Mouse (Mus musculus) MEL (cell line): ENCODE results near the gene Utf1. TPM values are rescaled to one million over a fixed set of nuclear protein-coding genes. Genes with fewer than 3 reads are reported as not detected.

Experiments
- DNase-seq: peaks from one replicate; pipeline ENCODE4 v3.0.0; 2011; ENCODE audit warnings: low read depth, low spot score
- H3K27ac ChIP-seq: 2 replicates; pipeline ENCODE4 v1.5.1; 2012; ENCODE audit warnings: low read depth, mild to moderate bottlenecking, control low read depth, low read length, moderate library complexity; ENCODE audit not compliant: control insufficient read depth
- H3K27me3 ChIP-seq, 2 experiments: fragments of 150-350 bp in 1 of 2; sonication (generic) in 1 of 2; 2 replicates each; pipeline ENCODE4 v1.6.1; 2012; ENCODE audit warnings: low read length in 2 of 2, mild to moderate bottlenecking in 2 of 2, improper control_type of control experiment in 1 of 2, moderate library complexity in 1 of 2; ENCODE audit not compliant: insufficient read depth in 2 of 2, control insufficient read depth in 1 of 2
- H3K36me3 ChIP-seq, 2 experiments: 2 replicates each; pipeline ENCODE4 v1.6.1; 2012 to 2014; ENCODE audit warnings: low read length in 2 of 2, improper control_type of control experiment in 1 of 2, inconsistent platforms in 1 of 2, mild to moderate bottlenecking in 1 of 2; ENCODE audit not compliant: insufficient read depth in 2 of 2, control insufficient read depth in 1 of 2
- H3K4me1 ChIP-seq, 2 experiments: fragments of 150-350 bp in 1 of 2; sonication (generic) in 1 of 2; 2 replicates each; pipeline ENCODE4 v1.6.1; 2012; ENCODE audit warnings: low read length in 2 of 2, improper control_type of control experiment in 1 of 2, mild to moderate bottlenecking in 1 of 2; ENCODE audit not compliant: insufficient read depth in 2 of 2, control insufficient read depth in 1 of 2
- H3K4me3 ChIP-seq, 2 experiments: fragments of 150-350 bp in 1 of 2; sonication (generic) in 1 of 2; 2 replicates each; pipeline ENCODE4 v1.5.1; 2012; ENCODE audit warnings: low read depth in 2 of 2, low read length in 2 of 2, mild to moderate bottlenecking in 2 of 2, moderate library complexity in 2 of 2, control low read depth in 1 of 2, improper control_type of control experiment in 1 of 2; ENCODE audit not compliant: control insufficient read depth in 1 of 2, insufficient read depth in 1 of 2
- H3K79me2 ChIP-seq: 2 replicates; pipeline ENCODE4 v1.6.1; 2012; ENCODE audit warnings: mild to moderate bottlenecking, low read length, moderate library complexity; ENCODE audit not compliant: control insufficient read depth, poor library complexity, insufficient read depth
- H3K9ac ChIP-seq: 2 replicates; pipeline ENCODE4 v1.6.1; 2012; ENCODE audit warnings: low read depth, mild to moderate bottlenecking, control low read depth, low read length, moderate library complexity; ENCODE audit not compliant: control insufficient read depth, poor library complexity, severe bottlenecking
- H3K9me3 ChIP-seq: fragments of 150-350 bp; sonication (generic); replicated peaks from 2 replicates; pipeline ENCODE4 v1.6.1; 2012; ENCODE audit warnings: mild to moderate bottlenecking, low read length, improper control_type of control experiment, moderate library complexity; ENCODE audit not compliant: insufficient read depth
- CHD1 ChIP-seq: IDR thresholded peaks from 2 replicates; pipeline ENCODE4 v1.6.1; 2012; ENCODE audit warnings: low read depth, mild to moderate bottlenecking, inconsistent platforms, low read length, improper control_type of control experiment
- CHD2 ChIP-seq: IDR thresholded peaks from 2 replicates; pipeline ENCODE4 v1.6.1; 2011; ENCODE audit warnings: low read length, improper control_type of control experiment
- CTCF ChIP-seq, 3 experiments: IDR thresholded peaks in 2 of 3; conservative IDR thresholded peaks in 1 of 3; 2 replicates each; pipeline ENCODE4 v1.5.1; 2011 to 2012; ENCODE audit warnings: low read length in 3 of 3, low read depth in 2 of 3, mild to moderate bottlenecking in 2 of 3, improper control_type of control experiment in 1 of 3, inconsistent platforms in 1 of 3, mixed read lengths in 1 of 3, moderate library complexity in 1 of 3; ENCODE audit not compliant: control insufficient read depth in 1 of 3, insufficient read depth in 1 of 3, poor library complexity in 1 of 3, severe bottlenecking in 1 of 3
- E2F4 ChIP-seq: IDR thresholded peaks from 2 replicates; pipeline ENCODE4 v1.6.1; 2011; ENCODE audit warnings: low read depth, low read length, improper control_type of control experiment, borderline replicate concordance
- EP300 ChIP-seq, 2 experiments: IDR thresholded peaks; 2 replicates each; pipeline ENCODE4 v1.6.1; 2011; ENCODE audit warnings: improper control_type of control experiment in 2 of 2, low read length in 2 of 2, low read depth in 1 of 2, mild to moderate bottlenecking in 1 of 2
- HCFC1 ChIP-seq: IDR thresholded peaks from 2 replicates; pipeline ENCODE4 v1.6.1; 2012; ENCODE audit warnings: low read depth, mild to moderate bottlenecking, inconsistent platforms, low read length, improper control_type of control experiment, moderate library complexity
- JUND ChIP-seq: IDR thresholded peaks from 2 replicates; pipeline ENCODE4 v1.6.1; 2011; ENCODE audit warnings: low read depth, mild to moderate bottlenecking, improper control_type of control experiment, low read length
- MAFK ChIP-seq: IDR thresholded peaks from 2 replicates; pipeline ENCODE4 v1.6.1; 2011; ENCODE audit warnings: low read depth, mild to moderate bottlenecking, low read length, improper control_type of control experiment, borderline replicate concordance
- MAX ChIP-seq: IDR thresholded peaks from 2 replicates; pipeline ENCODE4 v1.6.1; 2011; ENCODE audit warnings: low read length, improper control_type of control experiment
- MAZ ChIP-seq: IDR thresholded peaks from 2 replicates; pipeline ENCODE4 v1.6.1; 2012; ENCODE audit warnings: low read depth, mild to moderate bottlenecking, inconsistent platforms, low read length, improper control_type of control experiment
- MYB ChIP-seq: IDR thresholded peaks from 2 replicates; pipeline ENCODE4 v1.6.1; 2011; ENCODE audit warnings: mild to moderate bottlenecking, low read depth, low read length, improper control_type of control experiment
- POLR2AphosphoS2 ChIP-seq: IDR thresholded peaks from 2 replicates; pipeline ENCODE4 v1.6.1; 2011; ENCODE audit warnings: low read length, improper control_type of control experiment
- POLR2AphosphoS5 ChIP-seq: IDR thresholded peaks from 2 replicates; pipeline ENCODE4 v1.6.1; 2012; ENCODE audit warnings: low read depth, borderline replicate concordance, mild to moderate bottlenecking, inconsistent platforms, low read length, moderate library complexity, mixed read lengths
- SIN3A ChIP-seq: IDR thresholded peaks from 2 replicates; pipeline ENCODE4 v1.6.1; 2012; ENCODE audit warnings: low read length, improper control_type of control experiment, inconsistent platforms
- TAL1 ChIP-seq: IDR thresholded peaks from 2 replicates; pipeline ENCODE4 v1.6.1; 2012; ENCODE audit warnings: mild to moderate bottlenecking, inconsistent platforms, low read length, moderate library complexity, mixed read lengths
- UBTF ChIP-seq: IDR thresholded peaks from 2 replicates; pipeline ENCODE4 v1.6.1; 2012; ENCODE audit warnings: low read depth, mild to moderate bottlenecking, inconsistent platforms, low read length, improper control_type of control experiment, moderate library complexity, borderline replicate concordance; ENCODE audit not compliant: insufficient read depth
- ZC3H11A ChIP-seq: IDR thresholded peaks from 2 replicates; pipeline ENCODE4 v1.6.1; 2012; ENCODE audit warnings: low read depth, mild to moderate bottlenecking, inconsistent platforms, low read length, improper control_type of control experiment
- polyA plus RNA-seq, 2 experiments: library from polyadenylated mRNA; stranded (reverse) in 1 of 2; unstranded in 1 of 2; fragments of >175 nt in 1 of 2; fragments of >200 nt in 1 of 2; gene quantifications; 2 replicates each; pipeline versions ENCODE4 v1.2.1 to v1.2.4; 2012; ENCODE audit warnings: low replicate concordance in 2 of 2, low read depth in 1 of 2; ENCODE audit not compliant: insufficient read length in 2 of 2, insufficient read depth in 1 of 2, missing spikeins in 1 of 2
- total RNA-seq: library from RNA; depleted of rRNA; stranded (reverse); fragments of 300-350 nt; gene quantifications from 2 replicates; pipeline ENCODE4 v1.2.3, GENCODE M21; 2012

Gene Utf1
- total and polyA plus RNA-seq, 3 experiments, result not detected

- TF ChIP-seq MAZ, result no peak
- no peak for TF ChIP-seq TAL1
Measured at GRCm38 (mm10) chr7:139899505-139899904, 44.1 kb upstream of the Utf1 start (continued).

- H3K4me1 ChIP-seq, result no peaks in the 10 kb centered on the region
- no peak overlapping the region for H3K9ac ChIP-seq
- TF ChIP-seq JUND, result no peak
- TF ChIP-seq EP300 (IDR thresholded peaks at IDR 0.05; ENCODE audit: low read depth in 1 of 2, low read length in 2 of 2), result no peak
- H3K9me3 ChIP-seq, result no peaks in the 10 kb centered on the region
- H3K79me2 ChIP-seq, result no peaks in the 10 kb centered on the region
- H3K27me3 ChIP-seq, result no peaks in the 10 kb centered on the region
- H3K4me3 ChIP-seq, result no peak overlapping the region
- no peaks in the 10 kb centered on the region for H3K36me3 ChIP-seq
- no peak for DNase-seq
- H3K27ac ChIP-seq, result no peak overlapping the region
Measured at GRCm38 (mm10) chr7:139900456-139900855, 43.1 kb upstream of the Utf1 start.

GRCm38 (mm10) chr7:139900896-139901295 lies 42.7 kb upstream of the Utf1 start:
- no peaks in the 10 kb centered on the region for H3K27me3 ChIP-seq
- no peak for DNase-seq
- H3K9ac ChIP-seq, result no peak overlapping the region
- TF ChIP-seq MAX (no peak), MAFK (no peak), CTCF (IDR thresholded peaks at IDR 0.05 in 2 of 3, conservative IDR thresholded peaks at IDR 0.05 in 1 of 3; ENCODE audit: control insufficient read depth in 1 of 3, insufficient read depth in 1 of 3, low read depth in 2 of 3, low read length in 3 of 3, poor library complexity in 1 of 3, severe bottlenecking in 1 of 3) (no peak), E2F4 (no peak), ZC3H11A (no peak), POLR2AphosphoS5 (no peak)
- H3K4me1 ChIP-seq, result no peaks in the 10 kb centered on the region
- H3K4me3 ChIP-seq, result no peak overlapping the region
- H3K27ac ChIP-seq, result no peak overlapping the region
- no peaks in the 10 kb centered on the region for H3K9me3 ChIP-seq
- H3K79me2 ChIP-seq, result no peaks in the 10 kb centered on the region
- no peaks in the 10 kb centered on the region for H3K36me3 ChIP-seq

- Histone ChIP-seq H3K27ac (no peak overlapping the region), H3K4me3 (no peak overlapping the region), H3K79me2 (no peaks in the 10 kb centered on the region), H3K27me3 (no peaks in the 10 kb centered on the region), H3K36me3 (no peaks in the 10 kb centered on the region), H3K9ac (no peak overlapping the region), H3K4me1 (no peaks in the 10 kb centered on the region), H3K9me3 (no peaks in the 10 kb centered on the region)
- no peak for DNase-seq
- TF ChIP-seq UBTF, result no peak
- no peak for TF ChIP-seq CHD1
- TF ChIP-seq SIN3A, result no peak
- no peak for TF ChIP-seq MYB
- no peak for TF ChIP-seq HCFC1
- TF ChIP-seq CHD2, result no peak
- TF ChIP-seq POLR2AphosphoS2, result no peak
Measured at GRCm38 (mm10) chr7:139901981-139902380, 41.6 kb upstream of the Utf1 start.
